Mouse (Mus musculus) brain, embryonic 14.5 days (tissue): ENCODE results near the gene Scamp3.

Experiments
- CTCF ChIP-seq: fragments of 200-500 bp; IDR thresholded peaks from 2 replicates; pipeline ENCODE4 v1.5.1; 2012; ENCODE audit warnings: inconsistent platforms, mild to moderate bottlenecking, moderate library complexity, borderline replicate concordance; ENCODE audit not compliant: insufficient read depth, insufficient read length; ENCODE audit errors: extremely low read depth
- POLR2A ChIP-seq: fragments of 200-500 bp; IDR thresholded peaks from 2 replicates; pipeline ENCODE4 v1.6.1; 2012; ENCODE audit warnings: mild to moderate bottlenecking, inconsistent platforms, borderline replicate concordance; ENCODE audit not compliant: poor library complexity, insufficient read depth, insufficient read length, severe bottlenecking; ENCODE audit errors: extremely low read depth

DNA sequence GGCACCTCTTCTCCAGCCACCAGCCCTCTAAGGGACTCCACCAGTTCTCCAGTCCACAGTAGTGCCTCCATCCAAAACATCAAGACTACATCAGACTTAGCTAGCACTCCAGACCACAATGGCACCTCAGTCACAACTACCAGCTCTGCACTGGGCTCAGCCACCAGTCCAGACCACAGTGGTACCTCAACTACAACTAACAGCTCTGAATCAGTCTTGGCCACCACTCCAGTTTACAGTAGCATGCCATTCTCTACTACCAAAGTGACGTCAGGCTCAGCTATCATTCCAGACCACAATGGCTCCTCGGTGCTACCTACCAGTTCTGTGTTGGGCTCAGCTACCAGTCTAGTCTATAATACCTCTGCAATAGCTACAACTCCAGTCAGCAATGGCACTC lies 53.3 kb downstream of the Scamp3 start:
- TF ChIP-seq POLR2A (no peak), CTCF (no peak)
